Mouse (Mus musculus) MEL (cell line): ENCODE results near the gene Rexo4. TPM values are rescaled to one million over a fixed set of nuclear protein-coding genes. Genes with fewer than 3 reads are reported as not detected.

Experiments used
- DNase-seq: peaks from one replicate; pipeline ENCODE4 v3.0.0; 2011; ENCODE audit warnings: low read depth, low spot score
- H3K27ac ChIP-seq: 2 replicates; pipeline ENCODE4 v1.5.1; 2012; ENCODE audit warnings: low read depth, mild to moderate bottlenecking, control low read depth, low read length, moderate library complexity; ENCODE audit not compliant: control insufficient read depth
- H3K27me3 ChIP-seq, 2 experiments: fragments of 150-350 bp in 1 of 2; sonication (generic) in 1 of 2; 2 replicates each; pipeline ENCODE4 v1.6.1; 2012; ENCODE audit warnings: low read length in 2 of 2, mild to moderate bottlenecking in 2 of 2, improper control_type of control experiment in 1 of 2, moderate library complexity in 1 of 2; ENCODE audit not compliant: insufficient read depth in 2 of 2, control insufficient read depth in 1 of 2
- H3K36me3 ChIP-seq, 2 experiments: 2 replicates each; pipeline ENCODE4 v1.6.1; 2012 to 2014; ENCODE audit warnings: low read length in 2 of 2, improper control_type of control experiment in 1 of 2, inconsistent platforms in 1 of 2, mild to moderate bottlenecking in 1 of 2; ENCODE audit not compliant: insufficient read depth in 2 of 2, control insufficient read depth in 1 of 2
- H3K4me1 ChIP-seq, 2 experiments: fragments of 150-350 bp in 1 of 2; sonication (generic) in 1 of 2; 2 replicates each; pipeline ENCODE4 v1.6.1; 2012; ENCODE audit warnings: low read length in 2 of 2, improper control_type of control experiment in 1 of 2, mild to moderate bottlenecking in 1 of 2; ENCODE audit not compliant: insufficient read depth in 2 of 2, control insufficient read depth in 1 of 2
- H3K4me3 ChIP-seq, 2 experiments: fragments of 150-350 bp in 1 of 2; sonication (generic) in 1 of 2; 2 replicates each; pipeline ENCODE4 v1.5.1; 2012; ENCODE audit warnings: low read depth in 2 of 2, low read length in 2 of 2, mild to moderate bottlenecking in 2 of 2, moderate library complexity in 2 of 2, control low read depth in 1 of 2, improper control_type of control experiment in 1 of 2; ENCODE audit not compliant: control insufficient read depth in 1 of 2, insufficient read depth in 1 of 2
- H3K79me2 ChIP-seq: 2 replicates; pipeline ENCODE4 v1.6.1; 2012; ENCODE audit warnings: mild to moderate bottlenecking, low read length, moderate library complexity; ENCODE audit not compliant: control insufficient read depth, poor library complexity, insufficient read depth
- H3K9ac ChIP-seq: 2 replicates; pipeline ENCODE4 v1.6.1; 2012; ENCODE audit warnings: low read depth, mild to moderate bottlenecking, control low read depth, low read length, moderate library complexity; ENCODE audit not compliant: control insufficient read depth, poor library complexity, severe bottlenecking
- H3K9me3 ChIP-seq: fragments of 150-350 bp; sonication (generic); replicated peaks from 2 replicates; pipeline ENCODE4 v1.6.1; 2012; ENCODE audit warnings: mild to moderate bottlenecking, low read length, improper control_type of control experiment, moderate library complexity; ENCODE audit not compliant: insufficient read depth
- BHLHE40 ChIP-seq: IDR thresholded peaks from 2 replicates; pipeline ENCODE4 v1.6.1; 2012; ENCODE audit warnings: low read depth, mild to moderate bottlenecking, inconsistent platforms, low read length, improper control_type of control experiment, borderline replicate concordance
- CHD1 ChIP-seq: IDR thresholded peaks from 2 replicates; pipeline ENCODE4 v1.6.1; 2012; ENCODE audit warnings: low read depth, mild to moderate bottlenecking, inconsistent platforms, low read length, improper control_type of control experiment
- CTCF ChIP-seq, 3 experiments: IDR thresholded peaks in 2 of 3; conservative IDR thresholded peaks in 1 of 3; 2 replicates each; pipeline ENCODE4 v1.5.1; 2011 to 2012; ENCODE audit warnings: low read length in 3 of 3, low read depth in 2 of 3, mild to moderate bottlenecking in 2 of 3, improper control_type of control experiment in 1 of 3, inconsistent platforms in 1 of 3, mixed read lengths in 1 of 3, moderate library complexity in 1 of 3; ENCODE audit not compliant: control insufficient read depth in 1 of 3, insufficient read depth in 1 of 3, poor library complexity in 1 of 3, severe bottlenecking in 1 of 3
- ELF1 ChIP-seq: IDR thresholded peaks from 2 replicates; pipeline ENCODE4 v1.6.1; 2014; ENCODE audit warnings: low read depth, mild to moderate bottlenecking, inconsistent platforms, low read length, improper control_type of control experiment, moderate library complexity
- EP300 ChIP-seq, 2 experiments: IDR thresholded peaks; 2 replicates each; pipeline ENCODE4 v1.6.1; 2011; ENCODE audit warnings: improper control_type of control experiment in 2 of 2, low read length in 2 of 2, low read depth in 1 of 2, mild to moderate bottlenecking in 1 of 2
- ETS1 ChIP-seq: IDR thresholded peaks from 2 replicates; pipeline ENCODE4 v1.6.1; 2012; ENCODE audit warnings: low read depth, mild to moderate bottlenecking, inconsistent platforms, low read length, improper control_type of control experiment, moderate library complexity
- GABPA ChIP-seq: IDR thresholded peaks from 2 replicates; pipeline ENCODE4 v1.6.1; 2012; ENCODE audit warnings: low read depth, mild to moderate bottlenecking, inconsistent platforms, low read length, improper control_type of control experiment, moderate library complexity
- GATA1 ChIP-seq: IDR thresholded peaks from 2 replicates; pipeline ENCODE4 v1.6.1; 2011; ENCODE audit warnings: low read depth, low read length, improper control_type of control experiment
- JUND ChIP-seq: IDR thresholded peaks from 2 replicates; pipeline ENCODE4 v1.6.1; 2011; ENCODE audit warnings: low read depth, mild to moderate bottlenecking, improper control_type of control experiment, low read length
- MAX ChIP-seq: IDR thresholded peaks from 2 replicates; pipeline ENCODE4 v1.6.1; 2011; ENCODE audit warnings: low read length, improper control_type of control experiment
- MEF2A ChIP-seq: IDR thresholded peaks from 2 replicates; pipeline ENCODE4 v1.6.1; 2014; ENCODE audit warnings: low read depth, mild to moderate bottlenecking, inconsistent platforms, low read length, improper control_type of control experiment; ENCODE audit not compliant: poor library complexity, insufficient replicate concordance, severe bottlenecking; ENCODE audit errors: extremely low read depth
- MXI1 ChIP-seq: IDR thresholded peaks from 2 replicates; pipeline ENCODE4 v1.6.1; 2011; ENCODE audit warnings: mild to moderate bottlenecking, low read depth, low read length, improper control_type of control experiment
- MYB ChIP-seq: IDR thresholded peaks from 2 replicates; pipeline ENCODE4 v1.6.1; 2011; ENCODE audit warnings: mild to moderate bottlenecking, low read depth, low read length, improper control_type of control experiment
- MYC ChIP-seq: IDR thresholded peaks from 2 replicates; pipeline ENCODE4 v1.6.1; 2011; ENCODE audit warnings: low read depth, mild to moderate bottlenecking, low read length, improper control_type of control experiment, moderate library complexity
- NELFE ChIP-seq: IDR thresholded peaks from 2 replicates; pipeline ENCODE4 v1.6.1; 2011; ENCODE audit warnings: low read depth, low read length, improper control_type of control experiment
- POLR2A ChIP-seq, 2 experiments: IDR thresholded peaks; 2 replicates each; pipeline ENCODE4 v1.6.1; 2011 to 2012; ENCODE audit warnings: low read length in 2 of 2, mild to moderate bottlenecking in 2 of 2, control low read depth in 1 of 2, improper control_type of control experiment in 1 of 2, low read depth in 1 of 2, moderate library complexity in 1 of 2; ENCODE audit not compliant: control insufficient read depth in 1 of 2, insufficient read depth in 1 of 2, poor library complexity in 1 of 2
- POLR2AphosphoS5 ChIP-seq: IDR thresholded peaks from 2 replicates; pipeline ENCODE4 v1.6.1; 2012; ENCODE audit warnings: low read depth, borderline replicate concordance, mild to moderate bottlenecking, inconsistent platforms, low read length, moderate library complexity, mixed read lengths
- RCOR1 ChIP-seq: IDR thresholded peaks from 2 replicates; pipeline ENCODE4 v1.6.1; 2012; ENCODE audit warnings: low read depth, mild to moderate bottlenecking, inconsistent platforms, low read length, improper control_type of control experiment
- SIN3A ChIP-seq: IDR thresholded peaks from 2 replicates; pipeline ENCODE4 v1.6.1; 2012; ENCODE audit warnings: low read length, improper control_type of control experiment, inconsistent platforms
- SMC3 ChIP-seq: IDR thresholded peaks from 2 replicates; pipeline ENCODE4 v1.6.1; 2011; ENCODE audit warnings: low read depth, low read length, improper control_type of control experiment
- TBP ChIP-seq: IDR thresholded peaks from 2 replicates; pipeline ENCODE4 v1.8.0; 2011; ENCODE audit warnings: low read depth, low read length, improper control_type of control experiment
- ZC3H11A ChIP-seq: IDR thresholded peaks from 2 replicates; pipeline ENCODE4 v1.6.1; 2012; ENCODE audit warnings: low read depth, mild to moderate bottlenecking, inconsistent platforms, low read length, improper control_type of control experiment
- ZKSCAN1 ChIP-seq: IDR thresholded peaks from 2 replicates; pipeline ENCODE4 v1.6.1; 2012; ENCODE audit warnings: low read depth, mild to moderate bottlenecking, inconsistent platforms, low read length, improper control_type of control experiment, moderate library complexity
- ZMIZ1 ChIP-seq: IDR thresholded peaks from 2 replicates; pipeline ENCODE4 v1.6.1; 2012; ENCODE audit warnings: low read depth, mild to moderate bottlenecking, inconsistent platforms, low read length, improper control_type of control experiment, moderate library complexity
- polyA plus RNA-seq, 2 experiments: library from polyadenylated mRNA; stranded (reverse) in 1 of 2; unstranded in 1 of 2; fragments of >175 nt in 1 of 2; fragments of >200 nt in 1 of 2; gene quantifications; 2 replicates each; pipeline versions ENCODE4 v1.2.1 to v1.2.4; 2012; ENCODE audit warnings: low replicate concordance in 2 of 2, low read depth in 1 of 2; ENCODE audit not compliant: insufficient read length in 2 of 2, insufficient read depth in 1 of 2, missing spikeins in 1 of 2
- total RNA-seq: library from RNA; depleted of rRNA; stranded (reverse); fragments of 300-350 nt; gene quantifications from 2 replicates; pipeline ENCODE4 v1.2.3, GENCODE M21; 2012

Rexo4 gene
- total and polyA plus RNA-seq, 3 experiments, result 52.4 to 66.6 TPM; not detected in 1

DNA sequence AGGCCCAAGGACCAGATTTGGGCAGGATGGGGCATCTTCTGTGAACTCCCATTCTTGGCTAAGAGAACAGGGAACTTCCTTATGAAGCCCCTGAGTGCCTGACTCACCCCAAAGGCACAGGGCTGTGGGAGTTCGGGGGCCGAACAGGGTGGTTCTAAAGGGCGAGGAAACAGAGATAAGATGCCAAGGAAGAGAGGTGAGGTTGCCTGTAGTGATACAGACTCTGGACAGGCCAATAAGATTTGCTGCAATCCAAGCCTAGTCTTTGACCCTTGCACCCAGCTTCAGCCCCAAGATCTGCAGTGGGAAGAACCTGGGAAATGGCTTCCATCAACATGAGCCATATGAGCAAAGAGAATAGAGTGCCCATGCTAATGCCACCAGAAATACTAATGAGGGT is 20.9 kb downstream of the Rexo4 start:
- H3K27ac ChIP-seq, result no peak overlapping the region
- H3K79me2 ChIP-seq, result no peaks in the 10 kb centered on the region
- H3K9ac ChIP-seq, result no peak overlapping the region
- DNase-seq, result no peak
- H3K27me3 ChIP-seq, result no peaks in the 10 kb centered on the region; a peak in 1 of 4 replicates
- H3K36me3 ChIP-seq, result no peaks in the 10 kb centered on the region
- no peak for TF ChIP-seq NELFE
- TF ChIP-seq, all 39 proteins: peak for 0
- no peak overlapping the region for H3K4me3 ChIP-seq
- no peaks in the 10 kb centered on the region for H3K9me3 ChIP-seq
- H3K4me1 ChIP-seq, result no peaks in the 10 kb centered on the region

DNA sequence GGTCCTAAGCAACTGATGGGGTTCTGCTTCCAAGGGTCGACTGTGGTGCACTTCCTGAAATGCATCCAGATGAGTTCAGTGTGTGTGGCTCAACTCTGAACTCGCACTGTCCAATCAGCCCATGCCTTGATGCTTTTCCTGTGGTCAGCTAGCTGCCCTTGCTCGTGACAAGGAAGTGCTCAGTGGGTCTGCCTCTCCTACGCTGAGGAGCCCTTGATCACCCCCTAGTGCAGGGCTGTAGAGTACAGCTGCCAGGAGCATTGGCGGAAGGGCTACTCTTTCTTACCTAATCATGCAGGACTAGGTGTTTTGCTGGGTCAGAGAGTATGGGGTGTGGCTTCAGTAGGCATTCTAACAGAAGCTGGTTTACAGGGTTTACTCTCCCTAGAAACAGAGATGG is 22.6 kb downstream of the Rexo4 start:
- TF ChIP-seq EP300 (IDR thresholded peaks at IDR 0.05; ENCODE audit: low read depth in 1 of 2, low read length in 2 of 2), result no peak
- TF ChIP-seq RCOR1, result no peak
- no peak for TF ChIP-seq SMC3
- no peak for TF ChIP-seq ETS1
- TF ChIP-seq MAX, result no peak
- TF ChIP-seq CHD1, result no peak
- no peak for TF ChIP-seq GABPA
- TF ChIP-seq ZMIZ1, result no peak
- TF ChIP-seq CTCF (IDR thresholded peaks at IDR 0.05 in 2 of 3, conservative IDR thresholded peaks at IDR 0.05 in 1 of 3; ENCODE audit: control insufficient read depth in 1 of 3, insufficient read depth in 1 of 3, low read depth in 2 of 3, low read length in 3 of 3, poor library complexity in 1 of 3, severe bottlenecking in 1 of 3), result no peak
- TF ChIP-seq GATA1, result no peak
- no peak for TF ChIP-seq MXI1
- Histone ChIP-seq H3K27ac (no peak overlapping the region), H3K36me3 (no peaks in the 10 kb centered on the region; a peak in 1 of 4 replicates), H3K4me3 (no peak overlapping the region), H3K4me1 (no peaks in the 10 kb centered on the region; a peak in 3 of 4 replicates), H3K79me2 (no peaks in the 10 kb centered on the region), H3K9ac (no peak overlapping the region), H3K9me3 (no peaks in the 10 kb centered on the region), H3K27me3 (no peaks in the 10 kb centered on the region; a peak in 1 of 4 replicates)
- DNase-seq, result no peak

DNA sequence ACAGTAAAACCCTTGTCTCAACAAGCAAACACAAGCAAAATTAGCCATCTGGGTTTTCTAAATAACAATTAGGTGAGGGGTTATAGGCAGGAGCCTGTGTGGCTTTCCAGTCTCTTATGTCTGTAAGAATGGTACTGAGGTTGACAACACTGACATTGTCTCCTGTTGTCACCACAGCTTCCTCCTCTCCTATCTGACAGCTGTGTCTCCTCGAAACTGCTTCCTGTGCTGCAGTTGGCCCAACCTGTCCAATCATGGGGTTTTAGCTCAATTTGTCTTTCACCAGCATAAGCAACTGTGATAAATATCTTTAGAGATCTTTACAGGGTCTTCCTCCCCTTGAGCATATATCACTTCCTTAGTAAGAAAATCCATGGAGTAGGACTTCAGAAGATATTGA is 27.8 kb downstream of the Rexo4 start:
- Histone ChIP-seq H3K9ac (no peak overlapping the region), H3K27me3 (no peaks in the 10 kb centered on the region), H3K4me3 (no peak overlapping the region), H3K9me3 (no peaks in the 10 kb centered on the region), H3K79me2 (peaks cover 18% of the 10 kb centered on the region), H3K27ac (peak overlapping the region; percentile 67), H3K36me3 (peaks cover under 1 to 23% of the 10 kb centered on the region in 2 experiments; a peak in 2 of 4 replicates), H3K4me1 (peaks cover 15 to 32% of the 10 kb centered on the region in 2 experiments)
- peak; percentile 76 for DNase-seq
- TF ChIP-seq JUND, result no peak
- TF ChIP-seq GATA1, result 0 out of 2 replicates have a peak, but pooled peaks have one; percentile 58
- TF ChIP-seq ZC3H11A, result 0 out of 2 replicates have a peak, but pooled peaks have one; percentile 12
- TF ChIP-seq ETS1, result peak; percentile 78
- TF ChIP-seq NELFE, result no peak
- peak; percentile 39; the same call in 1 of the 2 replicates for TF ChIP-seq TBP
- TF ChIP-seq MAX, result peak; percentile 46; the same call in 1 of the 2 replicates
- peak; percentile 49; the same call in 1 of the 2 replicates for TF ChIP-seq MXI1
- no peak for TF ChIP-seq BHLHE40
- no peak for TF ChIP-seq ZKSCAN1
- no peak for TF ChIP-seq RCOR1
- 0 out of 2 replicates have a peak, but pooled peaks have one; percentile 36 for TF ChIP-seq MYC
- peak; percentile 26; the same call in 1 of the 2 replicates for TF ChIP-seq ELF1
- TF ChIP-seq CHD1, result no peak
- peak; percentile 28 to 32; a peak in 1 of 4 replicates for TF ChIP-seq EP300 (IDR thresholded peaks at IDR 0.05; ENCODE audit: low read depth in 1 of 2, low read length in 2 of 2)
- TF ChIP-seq MEF2A, result no peak
- peak; percentile 73 for TF ChIP-seq SIN3A
- TF ChIP-seq POLR2A (IDR thresholded peaks at IDR 0.05; ENCODE audit: control insufficient read depth in 1 of 2, insufficient read depth in 1 of 2, low read depth in 1 of 2, low read length in 2 of 2, poor library complexity in 1 of 2), result 0 out of 4 replicates have a peak, but pooled peaks of 1 of the 2 experiments have one; percentile 27
- TF ChIP-seq MYB, result no peak
- TF ChIP-seq POLR2AphosphoS5, result no peak
- TF ChIP-seq ZMIZ1, result 0 out of 2 replicates have a peak, but pooled peaks have one; percentile 16
